Mouse (Mus musculus) B cell, adult 2 months (primary cell): ENCODE measurements around the gene Efna2.
A peak's percentile ranks its signal among the peaks of the same experiment; 100 is the strongest.

Experiments
- DNase-seq, 2 experiments: peaks; one replicate each; pipeline ENCODE4 v3.0.0; 2022

Gene Efna2

DNA sequence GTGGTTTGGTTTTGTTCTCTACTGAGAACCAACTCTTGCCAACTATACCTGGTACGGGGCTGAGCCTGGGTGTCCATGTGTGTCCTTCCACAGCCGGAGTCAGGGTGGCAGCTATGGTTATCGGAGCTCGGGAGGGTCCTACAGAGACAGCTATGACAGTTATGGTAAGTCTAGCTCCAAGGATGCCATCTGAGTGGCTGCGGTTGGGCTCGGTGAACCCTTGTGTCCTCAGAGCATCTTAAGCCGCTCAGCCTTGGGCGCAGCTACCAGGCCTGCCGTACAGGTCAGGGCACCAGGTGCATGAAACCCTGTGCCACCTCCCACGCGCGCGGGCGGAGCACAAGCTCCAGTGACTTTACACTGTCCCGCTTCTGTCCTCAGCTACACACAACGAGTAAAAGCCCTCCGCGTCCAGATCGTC lies 8.7 kb upstream of the Efna2 start:
- DNase-seq: no peak

DNA sequence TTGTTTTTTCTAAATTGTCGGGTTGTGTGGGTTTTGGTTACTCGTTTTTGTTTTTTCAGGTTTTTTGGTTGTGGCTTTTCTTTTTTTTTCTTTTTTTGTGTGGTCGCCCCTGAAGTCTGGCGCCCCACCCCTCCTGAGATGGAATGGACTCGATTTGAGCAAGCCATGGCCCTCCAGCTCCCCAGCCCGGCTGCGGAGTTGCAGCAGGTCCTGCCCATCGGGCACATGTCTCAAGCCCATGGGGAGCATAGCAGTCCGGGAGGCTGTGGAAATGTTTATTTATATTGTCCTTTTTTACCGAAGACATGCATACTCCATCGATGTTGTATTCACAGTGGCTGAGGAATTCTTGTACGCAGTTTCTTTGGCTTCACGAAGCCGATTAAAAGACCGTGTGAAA lies 8.0 kb upstream of the Efna2 start:
- no peak for DNase-seq

DNA sequence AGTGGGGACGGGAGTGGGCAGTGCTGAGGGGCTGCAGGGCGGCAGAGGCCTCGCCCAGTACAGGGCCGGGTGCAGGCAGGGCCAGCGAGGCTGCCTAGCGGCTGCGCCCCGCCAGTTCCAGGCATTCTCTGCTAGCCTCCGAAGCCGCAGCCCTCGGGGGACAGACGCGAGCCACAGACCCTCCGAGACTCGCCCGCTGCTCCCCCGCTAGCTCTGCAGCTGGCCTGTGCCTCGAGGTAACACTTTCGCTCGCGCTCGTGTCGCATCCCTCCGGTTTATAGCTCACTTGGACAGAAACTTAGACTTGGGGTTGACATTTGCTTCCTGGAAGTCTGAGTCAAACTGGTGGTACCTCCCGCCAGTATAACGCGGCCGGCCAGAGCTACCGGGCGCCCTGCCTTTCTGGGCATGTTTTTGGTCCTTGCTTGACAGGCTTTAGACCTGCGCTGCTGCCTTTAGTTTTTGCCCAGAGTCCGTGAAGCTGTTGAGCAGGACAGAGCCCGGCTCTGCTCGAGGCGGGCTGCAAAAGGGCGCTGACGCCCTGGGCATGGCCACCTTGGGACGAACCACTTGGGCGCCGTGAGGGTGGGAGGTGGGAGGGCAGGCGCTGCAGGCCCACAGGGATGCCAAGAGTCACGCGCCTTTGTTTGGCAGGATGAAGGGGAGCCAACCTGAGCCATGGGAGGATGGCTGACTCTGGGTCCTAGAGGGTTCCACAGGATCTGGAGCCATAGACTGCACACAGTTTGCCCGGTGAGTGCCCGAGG lies 7.3 kb upstream of the Efna2 start:
- DNase-seq: no peak

DNA sequence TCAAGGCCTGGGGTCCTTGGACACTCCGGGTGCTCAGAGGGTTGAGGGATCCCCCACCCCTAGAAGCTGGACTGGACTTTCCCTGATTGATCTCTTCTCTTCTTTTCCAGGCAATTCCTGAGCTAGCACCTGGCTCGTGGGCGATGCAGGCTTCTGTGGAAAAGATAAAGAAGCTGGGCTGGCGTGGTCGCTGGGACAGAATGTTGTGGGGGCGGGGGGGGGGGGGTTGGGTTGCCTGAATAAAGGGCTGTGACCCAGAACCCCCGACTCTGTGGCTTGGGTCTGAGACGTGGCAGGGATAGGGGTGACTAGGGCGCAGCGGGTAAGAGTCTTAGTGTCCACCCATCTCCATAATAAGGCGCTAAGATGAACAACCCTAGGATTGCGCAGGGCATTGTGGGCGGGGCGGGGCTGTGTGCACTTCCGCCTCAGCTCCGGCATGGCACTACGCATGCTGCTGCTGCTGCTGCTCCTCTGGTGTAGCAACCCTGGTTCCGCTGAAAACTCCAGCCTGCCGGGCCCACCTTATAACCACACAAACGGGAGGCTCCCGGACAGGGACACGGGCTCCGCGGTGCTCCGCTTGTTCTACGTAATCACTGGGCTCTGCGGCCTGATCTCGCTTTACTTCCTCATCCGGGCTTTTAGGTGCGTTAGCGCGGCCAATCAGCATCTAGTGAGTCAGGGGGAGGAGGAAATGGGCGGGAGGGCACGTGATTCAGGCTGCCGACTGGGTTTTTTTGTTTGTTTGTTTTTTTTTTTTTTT lies 6.6 kb upstream of the Efna2 start, which contains the start of gene 1600002K03Rik:
Gene 1600002K03Rik (plus strand): TSS at position 418 of the 766 bp plus-strand sequence.
- DNase-seq: peak; percentile 94

DNA sequence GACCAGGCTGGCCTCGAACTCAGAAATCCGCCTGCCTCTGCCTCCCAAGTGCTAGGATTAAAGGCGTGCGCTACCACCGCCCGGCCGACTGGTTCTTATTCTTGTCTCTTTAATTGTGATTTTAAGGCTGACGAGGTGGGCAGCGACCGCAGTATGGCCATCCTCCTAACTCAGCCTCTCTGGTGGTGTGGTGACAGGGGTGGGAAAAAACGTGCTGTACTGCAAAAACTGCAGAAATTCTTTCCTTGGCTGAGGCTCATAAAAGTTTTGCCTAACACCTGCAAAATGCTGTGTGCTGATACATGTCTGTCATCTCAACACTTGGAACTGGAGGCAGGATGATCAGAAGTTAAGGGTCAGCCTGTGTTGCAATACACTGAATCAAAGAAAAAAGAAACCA lies 5.9 kb upstream of the Efna2 start:
- no peak for DNase-seq

DNA sequence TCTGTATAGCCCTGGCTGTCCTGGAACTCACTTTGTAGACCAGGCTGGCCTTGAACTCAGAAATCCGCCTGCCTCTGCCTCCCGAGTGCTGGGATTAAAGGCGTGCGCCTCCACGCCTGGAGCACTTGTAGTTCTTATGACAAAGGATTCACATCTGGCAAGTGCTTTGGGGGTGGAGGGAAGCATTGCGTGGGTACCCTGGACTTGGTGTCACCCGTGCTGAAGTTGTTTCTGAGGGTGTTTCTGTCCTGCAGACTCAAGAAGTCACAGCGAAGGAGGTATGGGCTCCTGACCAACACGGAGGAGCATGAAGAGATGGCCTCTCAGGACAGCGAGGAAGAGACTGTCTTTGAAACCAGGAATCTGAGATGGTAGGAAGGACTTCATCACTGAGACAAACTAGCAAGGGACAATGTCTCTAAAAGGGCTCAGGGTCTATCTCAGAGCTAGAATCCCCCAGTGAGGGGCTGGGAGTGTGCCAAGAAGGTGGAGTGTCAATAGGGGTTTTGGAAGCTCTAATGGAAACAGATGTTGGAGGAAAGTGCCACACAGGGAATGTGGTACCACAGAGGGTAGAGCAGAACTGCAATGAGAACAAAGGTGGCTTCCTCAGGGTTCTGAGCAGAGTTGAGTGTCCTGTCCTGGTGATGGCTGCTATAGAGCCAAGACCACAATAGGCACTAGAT lies 5.2 kb upstream of the Efna2 start:
- DNase-seq: no peak

DNA sequence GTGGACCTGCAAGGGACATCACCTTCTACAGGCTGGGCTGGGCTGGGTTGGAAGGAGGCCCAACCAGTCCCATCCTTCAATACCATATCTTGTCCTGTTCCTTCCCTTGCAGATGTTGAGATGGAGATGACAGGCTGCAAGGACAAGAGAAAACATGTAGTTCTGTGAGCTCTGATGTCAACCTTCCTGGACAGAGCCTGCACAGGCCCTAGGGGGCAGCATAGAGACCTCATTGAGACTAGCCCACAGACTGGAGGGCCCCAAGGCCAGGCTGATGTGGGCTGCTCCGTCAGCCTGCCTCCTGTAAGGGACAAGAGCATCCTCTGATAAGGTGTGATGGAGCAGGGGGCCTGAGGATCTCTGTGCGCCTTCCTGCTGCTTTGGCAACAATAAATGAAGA lies 4.6 kb upstream of the Efna2 start:
- peak; percentile 55 to 57 for DNase-seq

DNA sequence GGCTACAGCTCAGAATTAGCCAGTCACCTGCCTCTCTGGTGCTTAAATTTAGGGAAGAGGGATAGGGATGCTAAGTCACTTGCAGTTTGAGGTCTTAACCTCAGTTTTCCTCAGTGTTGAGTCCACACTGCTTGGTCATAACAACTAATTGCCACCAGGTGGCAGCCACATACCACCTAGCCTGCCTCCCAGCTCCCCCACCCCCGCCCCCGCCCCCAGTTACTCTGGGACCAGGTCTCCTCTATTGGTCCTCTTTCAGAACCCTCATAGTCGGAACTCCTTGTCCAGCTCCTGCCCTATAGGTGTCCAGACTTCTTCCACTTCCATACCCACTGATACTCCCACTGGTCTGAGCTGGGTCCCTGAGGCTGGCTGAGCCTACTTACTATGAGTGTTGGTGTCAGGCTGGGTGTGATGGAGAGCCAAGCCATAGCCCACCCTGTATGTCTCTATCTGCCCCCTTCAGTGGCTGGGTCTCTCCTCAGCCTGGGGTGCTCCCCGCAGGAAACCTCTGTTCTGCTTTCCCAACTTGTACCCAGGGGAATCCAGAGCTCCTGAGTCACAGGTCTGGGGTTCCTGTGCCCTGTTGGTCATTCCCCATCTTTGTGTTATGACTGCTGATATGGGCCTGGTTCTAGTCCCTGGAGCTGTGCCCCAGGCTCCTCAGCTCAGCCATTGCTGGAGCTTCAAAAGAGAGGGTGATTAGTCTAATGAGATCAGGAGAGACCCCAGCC lies 3.6 kb upstream of the Efna2 start:
- DNase-seq: peak; percentile 54 to 59

DNA sequence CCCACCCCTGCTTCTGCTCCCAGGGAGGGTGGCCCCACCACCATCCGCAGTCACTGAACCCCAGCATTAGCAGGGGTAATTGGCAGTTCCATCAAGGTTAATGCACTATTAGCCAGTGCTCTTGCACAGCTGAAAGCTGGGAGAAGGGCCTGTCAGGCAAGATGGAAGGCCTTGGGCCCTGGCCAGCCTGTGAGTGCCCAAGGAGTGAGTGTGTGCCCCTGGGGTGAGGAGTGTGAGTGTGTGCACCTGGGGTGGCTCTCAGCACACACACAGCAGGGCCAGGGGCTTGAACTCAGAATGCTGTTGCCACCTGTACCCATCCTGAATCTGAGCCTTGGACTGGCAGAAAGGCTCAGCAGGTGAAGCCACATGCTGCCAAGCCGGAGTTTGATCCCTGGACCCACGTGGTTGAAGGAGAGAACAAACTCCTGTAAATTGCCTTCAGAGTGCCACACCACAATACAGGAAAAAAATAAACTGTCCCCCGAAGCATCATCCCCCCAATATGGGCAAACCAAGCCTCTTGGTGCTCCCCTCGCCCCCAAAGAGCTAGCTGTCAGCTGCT lies 2.9 kb upstream of the Efna2 start:
- no peak for DNase-seq

DNA sequence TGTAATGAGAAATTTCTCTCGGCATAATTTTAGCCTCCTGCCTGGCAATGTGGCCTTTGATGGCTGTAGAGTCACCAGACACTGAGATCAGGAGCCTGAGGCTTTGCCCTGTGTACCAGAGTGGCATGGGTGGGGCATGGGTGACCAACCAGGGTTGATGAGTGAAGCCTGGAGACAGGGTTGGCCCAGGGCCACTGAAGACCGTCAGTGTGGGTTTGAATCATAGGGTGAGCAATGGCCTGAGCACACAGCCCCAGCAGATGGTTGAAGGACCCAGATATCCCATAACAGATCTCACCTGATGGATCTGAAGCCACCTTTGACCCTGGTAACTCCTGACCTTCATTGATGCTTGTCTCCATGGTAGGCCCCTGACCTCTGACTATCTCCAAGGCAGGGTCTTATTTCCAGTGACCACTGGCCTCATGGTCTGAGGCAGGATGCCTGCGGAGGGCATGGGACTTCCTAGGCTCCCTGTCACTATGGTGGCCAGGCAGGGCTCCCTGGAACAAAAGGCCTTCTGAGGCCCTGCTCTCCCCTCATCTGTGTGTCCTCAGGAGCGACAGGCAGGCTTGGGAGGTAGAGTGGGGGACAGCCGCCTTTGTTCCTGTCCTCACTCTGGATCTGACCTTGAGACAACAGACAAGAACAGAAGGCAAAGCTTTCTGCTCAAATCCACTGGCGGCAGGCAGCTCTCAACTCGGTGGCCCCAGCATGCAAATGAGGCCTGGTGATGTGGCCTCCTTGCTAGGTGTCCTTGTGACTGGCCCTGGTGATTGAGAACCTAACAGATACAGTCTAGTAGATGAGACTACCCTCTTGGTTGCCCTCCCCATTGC lies 1.6 kb upstream of the Efna2 start:
- DNase-seq: no peak

DNA sequence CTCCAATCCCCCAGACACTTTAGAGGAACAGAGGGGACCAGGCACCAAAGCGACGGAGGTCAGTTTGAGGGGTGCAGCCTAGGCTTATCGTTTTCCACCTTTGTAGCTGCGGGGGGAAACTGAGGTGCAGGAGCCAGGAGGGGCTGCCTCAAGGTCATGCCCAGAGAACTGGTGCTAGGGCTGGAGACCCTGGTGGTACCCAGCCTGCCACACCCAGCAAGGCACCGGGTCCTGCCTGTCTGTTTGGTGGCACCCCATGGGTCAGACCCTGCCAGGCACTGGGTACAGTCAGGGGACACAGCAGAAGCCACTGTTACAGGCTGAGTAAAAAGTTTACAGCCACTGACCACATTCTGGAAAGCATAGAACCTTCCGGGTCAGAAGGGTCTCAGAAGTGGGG lies 1.0 kb downstream of the Efna2 start:
- no peak for DNase-seq

DNA sequence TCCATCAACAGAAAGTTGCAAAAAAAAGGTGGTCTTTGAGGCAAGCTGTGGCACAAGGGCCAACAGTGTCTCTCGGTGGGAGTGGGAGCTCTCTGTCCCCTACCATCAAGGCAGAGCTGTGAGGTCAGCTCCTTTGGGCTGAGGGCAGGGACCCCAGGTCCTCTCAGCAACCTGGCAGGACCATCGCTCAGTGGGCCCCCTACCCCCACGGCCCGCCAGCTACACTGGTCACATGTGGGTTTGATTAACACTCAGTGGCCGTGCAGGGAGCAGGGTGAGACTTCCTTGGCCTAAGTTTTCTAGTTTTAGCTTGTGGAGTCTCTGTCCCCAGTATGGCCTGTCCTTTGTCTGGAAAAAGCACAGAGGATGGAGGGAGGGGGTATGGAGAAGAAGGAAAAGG lies 1.5 kb downstream of the Efna2 start:
- no peak for DNase-seq

DNA sequence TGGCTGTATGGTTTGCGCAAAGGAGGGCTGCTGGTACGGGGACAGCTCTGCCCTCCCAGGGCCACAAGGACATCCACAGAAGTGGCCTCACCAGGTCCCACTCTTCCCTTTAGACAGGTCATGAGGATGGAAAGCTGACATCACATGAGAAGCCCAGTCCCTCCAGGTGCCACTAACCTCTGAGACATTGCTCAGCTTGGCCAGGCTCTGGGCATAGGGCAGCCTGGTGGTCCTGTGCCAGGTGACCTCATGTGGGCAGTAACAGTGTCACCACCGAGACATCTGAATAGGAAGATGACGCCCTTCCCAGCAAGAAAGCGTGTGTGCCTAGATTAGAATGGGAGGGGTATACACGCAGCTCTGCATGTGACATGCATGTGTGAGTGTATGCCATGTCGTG lies 3.3 kb downstream of the Efna2 start:
- no peak for DNase-seq

DNA sequence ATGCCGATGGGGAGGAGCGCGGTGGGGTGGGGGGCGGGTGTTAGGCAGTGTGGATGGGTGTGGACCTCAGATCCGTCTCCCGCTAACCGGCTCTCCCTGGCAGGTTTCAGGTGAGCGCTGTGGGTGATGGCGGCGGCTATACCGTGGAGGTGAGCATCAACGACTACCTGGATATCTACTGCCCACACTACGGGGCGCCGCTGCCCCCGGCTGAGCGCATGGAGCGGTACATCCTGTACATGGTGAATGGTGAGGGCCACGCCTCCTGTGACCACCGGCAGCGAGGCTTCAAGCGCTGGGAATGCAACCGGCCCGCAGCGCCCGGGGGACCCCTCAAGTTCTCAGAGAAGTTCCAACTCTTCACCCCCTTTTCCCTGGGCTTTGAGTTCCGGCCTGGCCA lies 7.4 kb downstream of the Efna2 start:
- DNase-seq: no peak

DNA sequence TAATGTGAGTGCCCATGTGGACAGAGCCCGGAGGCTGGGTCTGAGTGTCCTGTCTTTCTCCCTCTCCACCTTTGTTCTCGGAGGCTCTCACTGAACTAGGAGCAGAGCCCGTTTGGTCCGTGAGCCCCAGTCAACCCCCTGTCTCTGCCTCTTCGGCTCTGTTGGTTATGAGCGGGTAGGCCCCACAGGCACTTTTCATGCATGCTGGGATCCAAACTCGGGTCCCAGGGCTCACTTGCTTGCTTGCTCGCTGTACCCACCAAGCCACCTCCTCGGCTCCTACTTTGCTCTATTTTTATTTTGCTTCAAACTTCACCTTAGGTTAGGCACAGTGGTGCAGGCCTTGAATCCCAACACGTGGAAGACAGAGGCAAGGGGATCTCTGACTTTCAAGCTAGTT lies 8.5 kb downstream of the Efna2 start:
- no peak for DNase-seq

DNA sequence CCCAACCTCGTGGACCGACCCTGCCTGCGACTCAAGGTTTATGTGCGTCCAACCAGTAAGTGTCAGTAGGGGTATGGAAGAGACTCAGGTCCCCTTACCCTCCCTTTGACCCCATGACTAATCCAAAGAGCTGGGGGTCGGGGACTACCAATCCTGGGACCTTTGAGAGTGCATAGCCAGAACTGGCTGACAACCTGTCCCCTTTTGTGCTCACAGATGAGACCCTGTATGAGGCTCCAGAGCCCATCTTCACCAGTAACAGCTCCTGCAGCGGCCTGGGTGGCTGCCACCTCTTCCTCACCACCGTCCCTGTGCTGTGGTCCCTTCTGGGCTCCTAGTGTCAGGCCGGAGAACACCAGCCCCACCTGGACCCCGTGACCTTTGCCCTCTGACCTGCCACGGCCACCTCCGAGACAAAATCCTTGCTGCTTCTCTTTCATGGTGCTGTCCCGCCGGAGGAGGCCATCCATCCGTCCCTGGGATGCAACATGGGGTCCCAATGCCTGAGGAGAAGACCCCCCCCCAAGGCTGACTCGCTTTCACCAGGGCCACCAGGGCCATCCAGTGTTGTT lies 9.3 kb downstream of the Efna2 start:
- no peak for DNase-seq

DNA sequence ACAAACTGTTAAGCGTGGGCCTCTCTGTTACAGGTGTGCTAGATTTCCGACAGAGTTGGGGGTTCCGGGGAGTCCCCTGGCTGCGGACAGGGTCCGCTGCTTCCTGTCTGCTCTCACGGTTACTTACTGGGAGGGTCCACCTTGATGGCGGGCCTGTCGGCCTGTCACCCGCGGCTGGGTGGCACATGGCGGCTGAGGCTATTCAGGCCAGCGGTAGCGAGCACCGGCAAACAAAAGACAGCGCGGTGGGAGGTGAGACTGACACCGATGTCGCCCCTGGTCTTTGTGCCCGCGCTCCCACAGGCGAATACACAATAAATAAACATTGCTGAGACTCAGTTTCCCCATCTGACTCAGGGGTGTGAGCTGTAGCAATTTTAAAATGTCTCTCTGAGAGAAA lies 10.7 kb downstream of the Efna2 start:
- no peak for DNase-seq

DNA sequence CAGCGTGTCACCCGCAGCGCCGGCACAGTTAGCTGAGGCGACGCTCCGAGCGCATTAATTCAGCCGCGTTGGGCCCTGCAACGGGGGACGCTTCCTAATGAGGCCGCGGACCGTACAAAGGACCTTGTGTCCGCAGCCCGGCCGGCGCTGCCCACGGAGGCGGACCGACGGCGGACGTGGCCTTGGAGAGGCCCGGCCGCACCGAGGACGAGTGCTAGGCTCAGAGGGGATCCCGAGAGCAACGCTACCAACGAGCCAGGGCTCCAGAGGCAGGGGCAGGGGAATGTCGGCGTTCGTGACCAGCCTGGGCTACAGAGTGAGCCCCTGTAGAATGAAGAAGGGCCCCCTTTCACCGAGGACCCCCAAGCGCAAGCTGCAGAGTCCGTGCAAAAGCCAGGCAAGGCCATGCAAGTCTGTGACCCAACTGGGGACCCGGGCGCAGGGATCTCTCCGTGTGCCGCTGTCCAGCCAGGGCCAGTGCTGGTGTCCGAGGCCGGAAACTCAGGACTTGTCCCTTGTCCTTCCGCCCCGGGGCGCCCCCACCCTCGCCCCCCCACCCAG lies 11.3 kb downstream of the Efna2 start:
- DNase-seq: no peak

DNA sequence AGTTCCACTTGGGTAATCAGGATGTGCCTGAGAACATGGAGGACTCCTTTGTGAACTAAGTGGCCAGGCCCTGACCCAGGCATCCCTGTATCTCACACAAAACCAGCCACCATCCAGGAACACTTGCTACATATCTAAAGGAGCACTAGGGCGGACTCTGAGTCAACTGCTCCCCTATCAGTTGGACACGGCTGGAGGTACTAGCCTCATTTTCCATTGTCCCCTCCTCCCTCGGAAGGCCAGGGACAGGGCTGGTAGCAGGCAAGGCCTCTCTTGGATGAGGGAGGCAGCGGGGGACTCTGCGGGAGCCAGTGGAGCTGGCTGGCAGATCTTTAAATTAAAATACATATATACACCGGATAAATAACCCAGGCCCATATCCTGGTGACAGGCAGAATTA lies 14.7 kb downstream of the Efna2 start:
- no peak for DNase-seq

DNA sequence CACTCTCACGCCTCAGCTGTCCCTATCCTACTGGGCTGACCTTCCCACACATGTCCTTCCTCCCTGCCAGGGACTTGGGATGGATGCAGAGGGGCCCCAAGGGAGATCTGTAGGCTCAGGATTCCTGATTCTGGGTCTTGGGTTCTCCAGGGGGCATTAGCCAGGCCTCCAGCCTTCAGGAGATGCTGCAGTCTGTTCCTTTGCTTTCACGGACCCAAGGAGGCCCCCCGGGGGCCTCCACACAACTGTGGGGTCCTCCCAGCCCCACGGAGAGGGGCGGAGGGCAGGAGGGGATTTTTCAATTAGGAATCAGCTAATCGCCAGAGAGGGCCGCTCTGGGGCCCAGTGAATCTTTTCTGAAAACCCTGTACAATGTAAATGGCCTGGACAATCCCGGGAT lies 15.2 kb downstream of the Efna2 start:
- DNase-seq: no peak

DNA sequence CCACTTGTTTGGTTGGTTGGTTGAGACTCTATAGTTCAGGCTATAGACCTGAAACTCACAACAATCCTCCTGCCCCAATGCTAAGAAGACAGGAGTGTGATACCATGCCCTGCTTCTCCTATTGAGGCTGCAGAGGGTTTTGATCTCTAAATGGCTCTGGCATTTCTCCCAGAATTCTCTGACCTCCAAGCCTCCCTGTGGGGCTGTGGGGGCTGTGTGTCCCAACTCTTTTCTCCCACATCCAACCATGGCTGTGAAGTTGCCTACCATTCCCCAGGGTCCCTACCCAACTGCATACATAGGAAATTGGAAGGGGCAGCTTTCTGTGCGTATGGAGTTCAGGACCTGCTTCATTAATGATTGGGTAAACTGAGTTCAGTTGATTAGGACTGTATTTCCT lies 16.9 kb downstream of the Efna2 start:
- no peak for DNase-seq
